In the genomic region with DNA sequence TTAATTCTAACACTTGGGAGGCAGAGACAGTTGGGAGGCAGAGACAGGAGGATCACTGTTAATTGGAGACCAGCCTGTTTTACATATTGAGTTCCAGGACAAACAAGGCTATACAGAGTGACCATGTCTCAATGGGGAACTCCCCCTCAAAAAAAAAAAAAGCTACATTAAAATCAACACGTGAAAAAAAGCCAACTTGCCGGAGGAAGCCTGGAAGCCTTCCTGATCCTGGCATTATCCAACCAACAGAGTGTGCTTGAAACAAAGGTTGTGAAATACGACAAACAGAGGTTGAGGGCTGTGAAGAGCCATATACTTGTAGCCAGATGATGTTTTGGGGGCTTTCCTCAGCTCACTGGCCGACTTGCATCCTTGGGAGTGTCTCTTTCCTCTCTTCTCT, we compare ENCODE assay signal across 28 mouse cellular contexts. TPM values are rescaled to one million over a fixed set of nuclear protein-coding genes. Genes with fewer than 3 reads are reported as not detected.
DNase-seq lines count a peak whose midpoint lies in the region; ATAC-seq and TF ChIP-seq lines count a peak whose summit lies in the region.
"Had no signal": no experiment of that assay in that cellular context is flagged by ENCODE, and none has a peak within 500 bp of the region (broad histone marks: within the 10 kb centered on the region; RNA-seq: fewer than 3 reads in every experiment).

No protein-coding gene starts in this region.

- ATAC-seq in liver, postnatal 0 days: peak; percentile 33; the same call in 1 of the 2 replicates
- no peak for ATAC-seq in liver, embryonic 12.5 days
- ATAC-seq in megakaryocyte-erythroid progenitor cell, adult 5-6 weeks (replicated peaks; ENCODE audit: low FRiP score, low TSS enrichment, poor library complexity, severe bottlenecking): no peak
- no peak for ATAC-seq in stomach, postnatal 0 days (ENCODE audit: low FRiP score, low TSS enrichment)
- ATAC-seq: CD4-positive, CD25-positive, alpha-beta regulatory T cell, adult 4 months; forebrain, embryonic 15.5 days; hindbrain, embryonic 16.5 days had no signal

- in situ Hi-C loops in ES-E14 (cut with MboI; ENCODE audit: low sequenced_read_pairs in 2 of 2, unreplicated experiment in 2 of 2): no loop called here

- no peak for DNase-seq in liver, postnatal 0 days
- peak; percentile 69 for DNase-seq in lung, postnatal 36 days
- DNase-seq in lung, adult 2 months: no peak
- DNase-seq in ES-E14 (ENCODE audit: low read depth, low spot score): no peak
- DNase-seq in stomach, postnatal 0 days (ENCODE audit: low spot score): no peak
- DNase-seq: adrenal gland, adult 8-10 months; adrenal gland, postnatal 25 days; cerebellum, adult 11-12 months; cerebellum, adult 8-10 months; cerebellum, postnatal 10 days; cerebellum, postnatal 36 days; embryo, embryonic 11 days; heart, adult 18-20 months; heart, postnatal 10 days; heart, postnatal 36 days had no signal

- H3K4me2 ChIP-seq in liver, postnatal 0 days (ENCODE audit: low read depth, low read length): no peak overlapping the region
- no peak overlapping the region for H3K4me2 ChIP-seq in liver, embryonic 12.5 days
- no peak overlapping the region for H3K4me2 ChIP-seq in stomach, postnatal 0 days (replicated peaks; ENCODE audit: low read depth)
- H3K4me2 ChIP-seq: embryonic facial prominence, embryonic 13.5 days; forebrain, embryonic 15.5 days; heart, embryonic 12.5 days; heart, embryonic 15.5 days; hindbrain, embryonic 13.5 days had no signal

- H3K27ac ChIP-seq in liver, postnatal 0 days (ENCODE audit: low read depth): no peak overlapping the region
- H3K27ac ChIP-seq in liver, embryonic 12.5 days: no peak overlapping the region
- H3K27ac ChIP-seq in ES-E14 (ENCODE audit: insufficient read depth, low read depth, low read length, poor library complexity, severe bottlenecking): no peak overlapping the region
- no peak overlapping the region for H3K27ac ChIP-seq in stomach, postnatal 0 days (replicated peaks)
- H3K27ac ChIP-seq: embryonic facial prominence, embryonic 10.5 days; embryonic facial prominence, embryonic 13.5 days; forebrain, embryonic 10.5 days; forebrain, embryonic 15.5 days; heart, embryonic 15.5 days; hindbrain, embryonic 10.5 days; hindbrain, embryonic 13.5 days had no signal

- 41% methylated on average over 4 of the region's 4 CpGs for WGBS in liver, postnatal 0 days (ENCODE audit: insufficient replicate concordance)
- WGBS in liver, embryonic 12.5 days (ENCODE audit: insufficient replicate concordance): 46% methylated on average over 4 of the region's 4 CpGs
- WGBS in lung, adult 2 months: 44% methylated on average over 4 of the region's 4 CpGs
- WGBS in stomach, postnatal 0 days: 51% methylated on average over 4 of the region's 4 CpGs

- TF ChIP-seq EP300 in liver, postnatal 0 days (IDR thresholded peaks at IDR 0.05; ENCODE audit: low read depth): no peak
- TF ChIP-seq EP300 in stomach, postnatal 0 days (optimal IDR thresholded peaks at IDR 0.05): no peak

- no peaks in the 10 kb centered on the region for H3K27me3 ChIP-seq in liver, postnatal 0 days (ENCODE audit: insufficient read depth, low read length)
- no peaks in the 10 kb centered on the region; the same call in 1 of the 2 replicates for H3K27me3 ChIP-seq in liver, embryonic 12.5 days (replicated peaks)
- no peaks in the 10 kb centered on the region for H3K27me3 ChIP-seq in stomach, postnatal 0 days (ENCODE audit: control insufficient read depth, insufficient read depth, low read length)
- H3K27me3 ChIP-seq: embryonic facial prominence, embryonic 13.5 days; forebrain, embryonic 15.5 days; heart, embryonic 12.5 days had no signal

- no peak for TF ChIP-seq CTCF in liver, postnatal 0 days (IDR thresholded peaks at IDR 0.05; ENCODE audit: low read depth)
- no peak for TF ChIP-seq CTCF in lung, adult 2 months (IDR thresholded peaks at IDR 0.05; ENCODE audit: insufficient read depth, low read length)
- no peak for TF ChIP-seq CTCF in stomach, postnatal 0 days (IDR thresholded peaks at IDR 0.05; ENCODE audit: low read depth)

- no peak overlapping the region for H3K4me3 ChIP-seq in liver, postnatal 0 days (ENCODE audit: low read depth, low read length)
- no peak overlapping the region for H3K4me3 ChIP-seq in liver, embryonic 12.5 days
- H3K4me3 ChIP-seq in lung, adult 2 months (replicated peaks; ENCODE audit: extremely low read depth, low read depth, low read length): no peak overlapping the region
- H3K4me3 ChIP-seq in ES-E14 (ENCODE audit: insufficient read depth in 1 of 2, low read depth in 1 of 2, low read length in 2 of 2, poor library complexity in 1 of 2, severe bottlenecking in 1 of 2): no peak overlapping the region
- H3K4me3 ChIP-seq in stomach, postnatal 0 days (ENCODE audit: low read depth, low read length): no peak overlapping the region
- H3K4me3 ChIP-seq: embryonic facial prominence, embryonic 10.5 days; embryonic facial prominence, embryonic 13.5 days; erythroblast, embryonic 14.5 days; forebrain, embryonic 10.5 days; forebrain, embryonic 15.5 days; heart, embryonic 12.5 days; heart, embryonic 15.5 days; hindbrain, embryonic 10.5 days; hindbrain, embryonic 13.5 days had no signal

- H3K4me1 ChIP-seq in liver, postnatal 0 days (ENCODE audit: insufficient read depth): peaks cover 2% of the 10 kb centered on the region; the same call in 1 of the 2 replicates
- no peaks in the 10 kb centered on the region for H3K4me1 ChIP-seq in liver, embryonic 12.5 days
- no peaks in the 10 kb centered on the region for H3K4me1 ChIP-seq in lung, adult 2 months (ENCODE audit: control insufficient read depth, insufficient read depth, low read length)
- H3K4me1 ChIP-seq in ES-E14 (ENCODE audit: control insufficient read depth in 2 of 2, insufficient read depth in 2 of 2, low read length in 2 of 2, poor library complexity in 1 of 2): peaks cover 0 to 14% of the 10 kb centered on the region in 2 experiments; a peak in 3 of 4 replicates
- H3K4me1 ChIP-seq in stomach, postnatal 0 days (replicated peaks; ENCODE audit: control insufficient read depth, insufficient read depth): no peaks in the 10 kb centered on the region
- H3K4me1 ChIP-seq: embryonic facial prominence, embryonic 13.5 days; forebrain, embryonic 15.5 days; heart, embryonic 15.5 days; hindbrain, embryonic 13.5 days had no signal

- H3K9ac ChIP-seq in liver, postnatal 0 days (replicated peaks): no peak overlapping the region
- no peak overlapping the region for H3K9ac ChIP-seq in liver, embryonic 12.5 days
- no peak overlapping the region for H3K9ac ChIP-seq in ES-E14 (ENCODE audit: insufficient read depth, low read depth, low read length, poor library complexity, severe bottlenecking)
- no peak overlapping the region for H3K9ac ChIP-seq in stomach, postnatal 0 days (ENCODE audit: low read length)
- H3K9ac ChIP-seq: embryonic facial prominence, embryonic 13.5 days; forebrain, embryonic 15.5 days; heart, embryonic 12.5 days; heart, embryonic 15.5 days; hindbrain, embryonic 13.5 days had no signal

- H3K9me3 ChIP-seq in liver, postnatal 0 days (ENCODE audit: low read length): no peaks in the 10 kb centered on the region
- no peaks in the 10 kb centered on the region for H3K9me3 ChIP-seq in liver, embryonic 12.5 days (replicated peaks)
- H3K9me3 ChIP-seq in ES-E14 (ENCODE audit: control insufficient read depth, insufficient read depth, low read depth, low read length): no peaks in the 10 kb centered on the region
- H3K9me3 ChIP-seq in stomach, postnatal 0 days (ENCODE audit: control insufficient read depth, low read length): no peaks in the 10 kb centered on the region
- H3K9me3 ChIP-seq: embryonic facial prominence, embryonic 10.5 days; embryonic facial prominence, embryonic 13.5 days; forebrain, embryonic 10.5 days; forebrain, embryonic 15.5 days; heart, embryonic 12.5 days; heart, embryonic 15.5 days; hindbrain, embryonic 10.5 days; hindbrain, embryonic 13.5 days had no signal

- no peak for TF ChIP-seq POLR2A in lung, adult 2 months (IDR thresholded peaks at IDR 0.05; ENCODE audit: borderline replicate concordance, extremely low read depth, low read depth, low read length)

- no peaks in the 10 kb centered on the region for H3K36me3 ChIP-seq in liver, postnatal 0 days (replicated peaks; ENCODE audit: insufficient read depth, low read length)
- H3K36me3 ChIP-seq in liver, embryonic 12.5 days: no peaks in the 10 kb centered on the region
- no peaks in the 10 kb centered on the region for H3K36me3 ChIP-seq in ES-E14 (ENCODE audit: control insufficient read depth, insufficient read depth, low read length, poor library complexity, severe bottlenecking)
- H3K36me3 ChIP-seq in stomach, postnatal 0 days (ENCODE audit: control insufficient read depth, insufficient read depth, low read length): no peaks in the 10 kb centered on the region
- H3K36me3 ChIP-seq: embryonic facial prominence, embryonic 10.5 days; embryonic facial prominence, embryonic 13.5 days; forebrain, embryonic 10.5 days; forebrain, embryonic 15.5 days; heart, embryonic 12.5 days; heart, embryonic 15.5 days; hindbrain, embryonic 10.5 days; hindbrain, embryonic 13.5 days had no signal

TF ChIP-seq in ES-E14, 5 proteins besides CTCF, POLR2A, EP300 and RAD21:
- TF ChIP-seq MAFK (IDR thresholded peaks at IDR 0.05; ENCODE audit: insufficient read depth, low read depth, low read length) (no peak), HCFC1 (IDR thresholded peaks at IDR 0.05; ENCODE audit: borderline replicate concordance, insufficient read depth, low read length) (no peak), ZC3H11A (IDR thresholded peaks at IDR 0.05; ENCODE audit: borderline replicate concordance, low read depth, low read length) (no peak), CHD2 (IDR thresholded peaks at IDR 0.05; ENCODE audit: low read depth, low read length) (no peak), ZNF384 (IDR thresholded peaks at IDR 0.05; ENCODE audit: low read depth, low read length) (0 out of 2 replicates have a peak, but pooled peaks have one; percentile 9)

RNA-seq across cellular contexts. Expression of a gene that starts 20.9 kb away (rescaled TPM):
- polyA plus RNA-seq in liver, postnatal 0 days (2015; fragmentation: Nextera tagmentation; extraction: Ambion mirVana): 18.4 and 34.2 TPM in 2 replicates
- 22.5 and 23.5 TPM in 2 replicates for polyA plus RNA-seq in liver, embryonic 12.5 days (2016; fragmentation: Nextera tagmentation; extraction: Ambion mirVana)
- polyA plus RNA-seq in lung, adult 2 months (2012; rRNA removed): 55.0 and 97.1 TPM in 2 replicates
- total RNA-seq in ES-E14 (2012; rRNA removed): 159 and 169 TPM in 2 replicates
- total RNA-seq in megakaryocyte-erythroid progenitor cell, adult 5-6 weeks (2014; fragmentation: Nextera tagmentation): 5.1 and 6.4 TPM in 2 replicates
- total RNA-seq in megakaryocyte-erythroid progenitor cell, adult 5-6 weeks (2017): 5.5 and 12.5 TPM in 2 replicates
- polyA plus RNA-seq in stomach, postnatal 0 days (2015; fragmentation: Nextera tagmentation; extraction: Ambion mirVana): 63.6 and 69.4 TPM in 2 replicates
